Mouse (Mus musculus): ENCODE results near the gene Nme8. TPM values are rescaled to one million over a fixed set of nuclear protein-coding genes. Genes with fewer than 3 reads are reported as not detected.

Nme8 gene
- 0.15 and 0.25 TPM in 2 replicates for polyA plus RNA-seq (2015; fragmentation: Nextera tagmentation; extraction: Ambion mirVana)

GRCm38 (mm10) chr13:19697790-19698189 is at the start of gene Nme8:
Gene Nme8, minus strand, starts transcription at chr13:19697794.
- WGBS = 14% methylated on average over 7 of the region's 7 CpGs
- no peak for ATAC-seq (ENCODE audit: extremely low read depth, insufficient number of reproducible peaks, low FRiP score, low TSS enrichment)

GRCm38 (mm10) chr13:19745741-19746140 is 48.1 kb upstream of the Nme8 start:
- no peak overlapping the region for H3K27ac ChIP-seq (replicated peaks)

More at GRCm38 (mm10) chr13:19697790-19698189, at the start of gene Nme8:
- Histone ChIP-seq H3K27ac (replicated peaks) (no peak within 1 kb of the TSS), H3K4me1 (peaks cover 9% of the 10 kb centered on the region; the same call in 1 of the 2 replicates), H3K4me2 (peak within 1 kb of the TSS; percentile 50), H3K27me3 (replicated peaks) (peaks cover 6% of the 10 kb centered on the region), H3K9ac (0 out of 2 replicates have a peak within 1 kb of the TSS, but pooled peaks have one; percentile 16), H3K4me3 (no peak within 1 kb of the TSS), H3K9me3 (no peaks in the 10 kb centered on the region), H3K36me3 (no peaks in the 10 kb centered on the region)

GRCm38 (mm10) chr13:19744536-19744935 is 46.9 kb upstream of the Nme8 start:
- H3K4me1 ChIP-seq = peaks cover 17% of the 10 kb centered on the region
- no peak overlapping the region for H3K9ac ChIP-seq
- H3K27ac ChIP-seq (replicated peaks) = no peak overlapping the region
- WGBS = 78% methylated on average over 5 of the region's 5 CpGs
- H3K9me3 ChIP-seq = no peaks in the 10 kb centered on the region
- H3K36me3 ChIP-seq = no peaks in the 10 kb centered on the region
- no peak overlapping the region for H3K4me3 ChIP-seq
- H3K27me3 ChIP-seq (replicated peaks) = no peaks in the 10 kb centered on the region
- no peak overlapping the region for H3K4me2 ChIP-seq
- no peak for ATAC-seq (ENCODE audit: extremely low read depth, insufficient number of reproducible peaks, low FRiP score, low TSS enrichment)

More at GRCm38 (mm10) chr13:19745741-19746140, 48.1 kb upstream of the Nme8 start:
- no peak overlapping the region for H3K4me3 ChIP-seq
- no peak overlapping the region for H3K9ac ChIP-seq
- 42% methylated on average over 2 of the region's 2 CpGs for WGBS
- peaks cover 17% of the 10 kb centered on the region for H3K4me1 ChIP-seq
- no peak for ATAC-seq (ENCODE audit: extremely low read depth, insufficient number of reproducible peaks, low FRiP score, low TSS enrichment)
- H3K36me3 ChIP-seq = no peaks in the 10 kb centered on the region
- 0 out of 2 replicates have a peak overlapping the region, but pooled peaks have one; percentile 3 for H3K4me2 ChIP-seq
- H3K27me3 ChIP-seq (replicated peaks) = no peaks in the 10 kb centered on the region
- H3K9me3 ChIP-seq = no peaks in the 10 kb centered on the region

- 68% methylated on average over 5 of the region's 5 CpGs for WGBS
- Histone ChIP-seq H3K4me2 (no peak overlapping the region), H3K9me3 (no peaks in the 10 kb centered on the region), H3K27me3 (replicated peaks) (no peaks in the 10 kb centered on the region), H3K9ac (no peak overlapping the region), H3K36me3 (no peaks in the 10 kb centered on the region), H3K4me1 (no peaks in the 10 kb centered on the region), H3K4me3 (no peak overlapping the region), H3K27ac (replicated peaks) (no peak overlapping the region)
- ATAC-seq (ENCODE audit: extremely low read depth, insufficient number of reproducible peaks, low FRiP score, low TSS enrichment) = no peak
Observed at GRCm38 (mm10) chr13:19734597-19734996, 37.0 kb upstream of the Nme8 start.

GRCm38 (mm10) chr13:19730826-19731225 is 33.2 kb upstream of the Nme8 start:
- H3K9me3 ChIP-seq = no peaks in the 10 kb centered on the region
- no peaks in the 10 kb centered on the region for H3K36me3 ChIP-seq
- H3K4me1 ChIP-seq = no peaks in the 10 kb centered on the region
- no peaks in the 10 kb centered on the region for H3K27me3 ChIP-seq (replicated peaks)
- no peak overlapping the region for H3K9ac ChIP-seq
- 44% methylated on average over 2 of the region's 2 CpGs for WGBS
- no peak overlapping the region for H3K4me2 ChIP-seq
- no peak overlapping the region for H3K27ac ChIP-seq (replicated peaks)
- no peak overlapping the region for H3K4me3 ChIP-seq
- no peak for ATAC-seq (ENCODE audit: extremely low read depth, insufficient number of reproducible peaks, low FRiP score, low TSS enrichment)

- H3K4me3 ChIP-seq = no peak overlapping the region
- H3K4me1 ChIP-seq = no peaks in the 10 kb centered on the region
- H3K4me2 ChIP-seq = no peak overlapping the region
- no peaks in the 10 kb centered on the region for H3K36me3 ChIP-seq
- no peaks in the 10 kb centered on the region for H3K9me3 ChIP-seq
- H3K9ac ChIP-seq = no peak overlapping the region
- 61% methylated on average over 5 of the region's 5 CpGs for WGBS
- no peak for ATAC-seq (ENCODE audit: extremely low read depth, insufficient number of reproducible peaks, low FRiP score, low TSS enrichment)
- no peaks in the 10 kb centered on the region for H3K27me3 ChIP-seq (replicated peaks)
- H3K27ac ChIP-seq (replicated peaks) = no peak overlapping the region
Observed at GRCm38 (mm10) chr13:19718954-19719353, 21.4 kb upstream of the Nme8 start.

GRCm38 (mm10) chr13:19717201-19717600 is 19.6 kb upstream of the Nme8 start:
- 74% methylated on average over 2 of the region's 2 CpGs for WGBS
- Histone ChIP-seq H3K27ac (replicated peaks) (no peak overlapping the region), H3K9me3 (no peaks in the 10 kb centered on the region), H3K4me3 (no peak overlapping the region), H3K9ac (no peak overlapping the region), H3K4me1 (no peaks in the 10 kb centered on the region), H3K4me2 (no peak overlapping the region), H3K36me3 (no peaks in the 10 kb centered on the region), H3K27me3 (replicated peaks) (no peaks in the 10 kb centered on the region)
- ATAC-seq (ENCODE audit: extremely low read depth, insufficient number of reproducible peaks, low FRiP score, low TSS enrichment) = no peak

- Histone ChIP-seq H3K9me3 (no peaks in the 10 kb centered on the region), H3K27me3 (replicated peaks) (no peaks in the 10 kb centered on the region), H3K9ac (no peak overlapping the region), H3K36me3 (no peaks in the 10 kb centered on the region), H3K4me2 (no peak overlapping the region), H3K4me3 (no peak overlapping the region), H3K4me1 (peaks cover 9% of the 10 kb centered on the region; the same call in 1 of the 2 replicates), H3K27ac (replicated peaks) (no peak overlapping the region)
- WGBS = 55% methylated on average over 4 of the region's 4 CpGs
- ATAC-seq (ENCODE audit: extremely low read depth, insufficient number of reproducible peaks, low FRiP score, low TSS enrichment) = no peak
Observed at GRCm38 (mm10) chr13:19703806-19704205, 6.2 kb upstream of the Nme8 start.

GRCm38 (mm10) chr13:19701443-19702078 is 4.0 kb upstream of the Nme8 start:
- ATAC-seq (ENCODE audit: extremely low read depth, insufficient number of reproducible peaks, low FRiP score, low TSS enrichment) = no peak
- Histone ChIP-seq H3K36me3 (no peaks in the 10 kb centered on the region), H3K4me3 (no peak overlapping the region), H3K27me3 (replicated peaks) (peaks cover 5% of the 10 kb centered on the region), H3K4me1 (peaks cover 9% of the 10 kb centered on the region; the same call in 1 of the 2 replicates), H3K27ac (replicated peaks) (no peak overlapping the region), H3K9me3 (no peaks in the 10 kb centered on the region), H3K9ac (no peak overlapping the region), H3K4me2 (no peak overlapping the region)
- WGBS = 67% methylated on average over 11 of the region's 11 CpGs

GRCm38 (mm10) chr13:19700733-19701442 is 3.3 kb upstream of the Nme8 start:
- H3K4me1 ChIP-seq = peaks cover 9% of the 10 kb centered on the region; the same call in 1 of the 2 replicates
- ATAC-seq (ENCODE audit: extremely low read depth, insufficient number of reproducible peaks, low FRiP score, low TSS enrichment) = no peak
- no peak overlapping the region for H3K4me3 ChIP-seq
- H3K9ac ChIP-seq = no peak overlapping the region
- 64% methylated on average over 4 of the region's 4 CpGs for WGBS
- no peak overlapping the region for H3K4me2 ChIP-seq
- H3K27me3 ChIP-seq (replicated peaks) = peaks cover 6% of the 10 kb centered on the region
- no peaks in the 10 kb centered on the region for H3K36me3 ChIP-seq
- no peak overlapping the region for H3K27ac ChIP-seq (replicated peaks)
- no peaks in the 10 kb centered on the region for H3K9me3 ChIP-seq

- WGBS = 19% methylated on average over 12 of the region's 12 CpGs
- H3K36me3 ChIP-seq = no peaks in the 10 kb centered on the region
- H3K4me2 ChIP-seq = peak overlapping the region; percentile 50
- peaks cover 9% of the 10 kb centered on the region; the same call in 1 of the 2 replicates for H3K4me1 ChIP-seq
- no peak overlapping the region for H3K4me3 ChIP-seq
- H3K27me3 ChIP-seq (replicated peaks) = peaks cover 6% of the 10 kb centered on the region
- no peak overlapping the region for H3K27ac ChIP-seq (replicated peaks)
- no peak overlapping the region for H3K9ac ChIP-seq
- H3K9me3 ChIP-seq = no peaks in the 10 kb centered on the region
- no peak for ATAC-seq (ENCODE audit: extremely low read depth, insufficient number of reproducible peaks, low FRiP score, low TSS enrichment)
Observed at GRCm38 (mm10) chr13:19698524-19699173, 1.1 kb upstream of the Nme8 start.

Measured in heart, embryonic 13.5 days (tissue).